Mouse (Mus musculus) adrenal gland, postnatal 4 days (tissue): ENCODE results near the gene Hrc. TPM values are rescaled to one million over a fixed set of nuclear protein-coding genes. Genes with fewer than 3 reads are reported as not detected.

ENCODE experiments used
- DNase-seq, 2 experiments: peaks; one replicate each; pipeline ENCODE4 v3.0.0; 2021 to 2022; ENCODE audit warnings: low spot score in 2 of 2, mixed read lengths in 2 of 2
- long read RNA-seq, 2 experiments: library from polyadenylated mRNA; stranded (forward); transcript quantifications; one replicate each; pipeline ENCODE4 v2.0.0; 2021
- total RNA-seq, 2 experiments: library from RNA; stranded (reverse); gene quantifications; 2 replicates each; pipeline ENCODE4 v1.2.3; 2021

The Hrc gene
- 10 to 100 TPM in 1 of 2 experiments, 1 to 10 TPM in 1; 6.7 to 13.0 TPM for total RNA-seq
- long read RNA-seq, experiment 1, partial matches to known transcripts, result 8 of 8 reads
- long read RNA-seq, experiment 1, other reads (novel, unspliced or antisense), result 0 of 8 reads
- long read RNA-seq, experiment 2, partial matches to known transcripts, result 7 of 8 reads
- long read RNA-seq, experiment 2, other reads (novel, unspliced or antisense), result 0 of 8 reads

- no peak for DNase-seq
These were observed at the start of gene Hrc for GRCm38 (mm10) chr7:45335056-45335455. Gene Hrc (plus strand): TSS chr7:45335290.

- DNase-seq, result no peak
These were observed 48.6 kb upstream of the Hrc start for GRCm38 (mm10) chr7:45286486-45286885.

GRCm38 (mm10) chr7:45296626-45297025 is 38.5 kb upstream of the Hrc start:
- DNase-seq, result no peak

GRCm38 (mm10) chr7:45297563-45297962 is 37.5 kb upstream of the Hrc start:
- DNase-seq, result no peak

GRCm38 (mm10) chr7:45299752-45300151 is 35.3 kb upstream of the Hrc start:
- no peak for DNase-seq

GRCm38 (mm10) chr7:45300270-45300669 is 34.8 kb upstream of the Hrc start:
- DNase-seq, result peak; percentile 15 to 39

- no peak for DNase-seq
These were observed 32.5 kb upstream of the Hrc start for GRCm38 (mm10) chr7:45302626-45303025.

GRCm38 (mm10) chr7:45304869-45305268 is 30.2 kb upstream of the Hrc start:
- DNase-seq, result no peak

GRCm38 (mm10) chr7:45305275-45305674 is 29.8 kb upstream of the Hrc start:
- peak; percentile 19 to 59 for DNase-seq

GRCm38 (mm10) chr7:45308551-45309240 is 26.4 kb upstream of the Hrc start:
- no peak for DNase-seq

- DNase-seq, result no peak
These were observed 25.6 kb upstream of the Hrc start for GRCm38 (mm10) chr7:45309455-45309854.

GRCm38 (mm10) chr7:45312023-45312422 is 23.1 kb upstream of the Hrc start:
- no peak for DNase-seq

- DNase-seq, result no peak
These were observed 22.2 kb upstream of the Hrc start for GRCm38 (mm10) chr7:45312686-45313453.

GRCm38 (mm10) chr7:45313495-45313894 is 21.6 kb upstream of the Hrc start:
- DNase-seq, result no peak

GRCm38 (mm10) chr7:45315182-45315701 is 19.8 kb upstream of the Hrc start:
- no peak for DNase-seq

GRCm38 (mm10) chr7:45316536-45316935 is 18.6 kb upstream of the Hrc start:
- no peak for DNase-seq

- DNase-seq, result no peak
These were observed 12.8 kb upstream of the Hrc start for GRCm38 (mm10) chr7:45322245-45322644.

- DNase-seq, result no peak
These were observed 12.0 kb upstream of the Hrc start for GRCm38 (mm10) chr7:45323069-45323468.

GRCm38 (mm10) chr7:45325800-45326199 is 9.3 kb upstream of the Hrc start:
- no peak for DNase-seq

GRCm38 (mm10) chr7:45328841-45329475 is 6.1 kb upstream of the Hrc start:
- DNase-seq, result no peak

- no peak for DNase-seq
These were observed 3.6 kb upstream of the Hrc start for GRCm38 (mm10) chr7:45331502-45331901.
